Mouse (Mus musculus) erythroblast, embryonic 14.5 days (primary cell): ENCODE measurements around the gene Slc25a31.

Experiments
- GATA1 ChIP-seq: IDR thresholded peaks from 2 replicates; pipeline ENCODE4 v1.6.1; 2012; ENCODE audit warnings: low read length, inconsistent platforms, mixed read lengths
- TAL1 ChIP-seq: IDR thresholded peaks from 3 replicates; pipeline ENCODE4 v1.6.1; 2012; ENCODE audit warnings: low read length, inconsistent platforms, mixed read lengths

DNA sequence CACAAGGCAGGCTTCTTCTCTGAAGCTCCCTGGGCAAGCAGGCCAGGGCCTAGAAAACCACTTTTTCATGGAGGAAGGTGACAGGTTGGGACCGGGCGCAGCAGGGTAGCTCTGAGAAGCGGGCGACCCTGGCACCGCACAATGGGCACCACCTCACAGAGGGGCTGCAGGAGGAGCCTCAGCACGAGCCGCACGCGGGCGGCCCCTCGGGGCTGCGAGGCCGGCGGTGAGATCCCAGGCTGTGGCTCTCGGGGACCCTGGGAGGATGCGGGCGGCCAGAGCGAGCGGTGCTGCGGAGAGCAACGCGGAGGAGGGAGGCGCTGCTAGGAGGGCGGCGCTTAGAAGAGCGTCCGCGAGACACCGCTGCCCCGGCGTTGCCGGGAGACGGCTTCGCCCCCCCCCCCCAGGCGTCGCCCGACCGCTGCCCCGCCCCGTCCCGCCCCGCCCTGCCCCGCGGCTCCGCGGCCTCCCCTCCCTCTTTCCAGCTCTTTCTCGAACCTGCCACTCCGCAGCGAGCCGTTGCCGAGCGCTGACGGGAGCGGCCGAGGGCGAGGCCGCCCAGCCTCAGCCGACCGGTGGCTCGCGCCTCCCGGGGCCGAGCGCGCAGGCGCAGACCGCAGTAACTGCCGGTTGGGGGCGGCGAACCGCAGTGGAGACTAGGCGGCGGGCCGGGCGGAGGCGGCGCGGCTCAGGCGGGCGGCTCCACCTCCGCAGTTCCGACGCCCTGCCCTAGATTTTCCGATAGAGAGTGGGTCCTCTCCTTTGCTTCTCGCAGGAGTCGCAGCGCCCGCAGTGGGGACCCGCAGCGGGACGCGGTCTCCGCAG, 36.4 kb downstream of the Slc25a31 start:
- TF ChIP-seq GATA1 (peak; percentile 32; the same call in 1 of the 2 replicates), TAL1 (no peak)
